Mouse (Mus musculus): ENCODE results near the gene Cryzl1. TPM values are rescaled to one million over a fixed set of nuclear protein-coding genes. Genes with fewer than 3 reads are reported as not detected.

Gene Cryzl1
- polyA plus RNA-seq, 1 experiment: 3.6 TPM

DNA sequence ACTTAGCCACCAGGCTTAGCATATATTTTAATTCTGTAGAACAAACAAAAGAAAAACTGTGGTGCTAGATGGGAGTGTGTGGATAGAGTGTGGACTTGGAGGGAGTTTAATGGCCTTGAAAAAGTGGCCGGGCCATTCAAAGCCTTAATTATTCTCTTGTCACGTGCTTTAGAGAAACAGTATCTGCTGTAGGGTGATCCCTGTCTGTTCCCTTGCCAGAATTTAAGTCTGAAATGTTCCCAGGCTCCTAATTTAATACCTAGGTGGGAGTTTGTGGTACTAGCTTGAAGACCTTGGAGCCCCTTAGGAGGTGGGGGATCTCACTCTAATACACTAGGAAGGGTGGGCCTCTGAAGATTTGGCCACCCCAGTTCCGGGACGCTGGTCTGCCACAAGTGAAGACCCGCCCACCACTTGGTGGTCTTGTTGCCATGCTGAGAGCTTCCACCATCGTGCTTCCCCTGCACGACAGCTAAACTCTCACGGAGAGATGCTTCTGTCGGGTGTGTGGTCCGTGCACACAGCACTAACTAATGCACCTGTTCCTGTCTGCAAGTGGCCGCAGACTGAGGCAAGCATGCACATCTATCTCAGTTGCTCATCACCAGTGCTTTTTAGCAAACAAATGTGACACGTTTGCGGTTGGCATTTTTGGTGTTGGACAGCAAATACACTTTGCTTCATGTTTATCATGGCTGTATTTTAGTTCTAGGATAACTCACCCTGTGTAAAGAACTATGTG lies 23.0 kb upstream of the Cryzl1 start:
- TF ChIP-seq GATA1 (IDR thresholded peaks at IDR 0.05; ENCODE audit: low read length): no peak

DNA sequence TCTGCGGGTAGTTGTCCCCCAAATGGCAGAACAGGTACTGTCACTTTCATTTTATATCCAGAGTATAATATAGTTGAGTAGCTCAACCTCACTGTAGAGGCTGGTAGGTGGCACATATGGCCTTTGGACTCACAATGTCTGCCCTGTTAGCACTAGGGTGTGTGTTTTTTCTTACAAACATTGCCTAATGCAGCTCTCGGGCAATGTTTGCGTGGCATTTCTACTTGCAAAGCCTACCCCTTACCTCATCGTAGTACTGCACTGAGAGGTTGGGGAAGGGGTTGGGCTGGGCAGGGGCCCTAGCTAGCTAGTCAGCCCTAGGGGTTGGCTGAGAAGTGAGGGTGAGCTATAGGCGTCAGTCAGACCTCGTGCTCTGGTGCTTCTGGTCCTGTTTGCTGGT lies 18.8 kb upstream of the Cryzl1 start:
- no peak for TF ChIP-seq GATA1 (IDR thresholded peaks at IDR 0.05; ENCODE audit: low read length)

DNA sequence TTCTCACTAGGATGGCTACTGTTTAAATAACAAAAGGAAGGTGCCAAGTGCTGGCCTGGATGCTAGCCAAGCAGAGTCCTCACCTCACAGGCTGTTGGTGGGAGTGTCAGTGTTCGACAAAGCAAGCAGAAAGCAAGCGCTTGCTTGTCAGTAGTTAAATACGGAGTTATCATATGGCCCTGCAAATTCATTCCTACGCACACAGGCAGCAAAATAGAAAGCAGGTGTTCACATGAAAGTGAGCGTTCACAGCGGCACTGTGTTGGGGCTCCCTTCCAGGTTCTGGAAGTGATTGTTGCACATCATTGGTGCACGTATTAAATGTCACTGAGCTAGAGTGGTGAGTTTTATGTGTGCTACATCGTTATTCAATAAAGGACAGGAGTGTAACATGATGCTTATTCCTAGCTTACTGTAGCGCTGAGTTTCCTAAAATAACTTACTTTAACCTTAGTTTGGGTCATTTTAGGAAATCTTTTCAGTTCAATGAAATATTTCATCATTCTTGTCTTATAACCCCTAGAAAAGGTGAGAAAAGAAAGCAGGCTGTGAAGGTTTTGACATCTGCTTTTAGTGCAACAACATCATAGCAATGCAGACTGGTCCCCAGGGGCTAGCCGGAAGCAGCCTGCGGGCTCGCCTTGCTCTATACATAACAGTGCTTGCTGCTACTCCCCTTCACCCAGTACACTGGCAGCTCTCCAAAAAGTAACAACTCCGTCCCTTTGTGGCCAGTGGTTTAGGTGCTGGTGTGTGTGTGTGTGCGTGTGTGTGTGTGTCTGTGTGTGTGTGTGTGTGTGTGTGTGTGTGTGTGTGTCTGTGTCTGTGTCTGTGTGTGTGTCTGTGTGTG lies 17.6 kb upstream of the Cryzl1 start:
- no peak for TF ChIP-seq GATA1 (IDR thresholded peaks at IDR 0.05; ENCODE audit: low read length)

DNA sequence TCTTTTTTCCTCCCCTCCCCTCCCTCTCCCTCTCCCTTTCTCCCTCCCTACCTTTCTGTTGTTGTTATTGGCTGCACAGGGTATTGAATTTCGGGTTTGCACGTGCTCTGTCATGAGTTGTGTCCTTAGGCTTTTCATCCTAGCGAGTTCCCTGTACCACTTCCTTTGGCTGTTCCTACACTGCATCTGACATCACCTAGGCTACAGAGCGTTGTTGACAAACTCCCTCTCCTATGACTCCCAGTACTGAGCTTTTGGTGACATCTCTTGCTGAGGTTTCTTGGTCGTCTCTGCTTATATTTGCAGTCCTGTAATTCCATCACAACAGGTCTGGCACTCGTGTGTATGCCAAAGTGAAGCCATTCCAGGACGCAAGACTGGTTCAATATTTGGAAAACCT lies 14.3 kb upstream of the Cryzl1 start:
- no peak for TF ChIP-seq GATA1 (IDR thresholded peaks at IDR 0.05; ENCODE audit: low read length)

DNA sequence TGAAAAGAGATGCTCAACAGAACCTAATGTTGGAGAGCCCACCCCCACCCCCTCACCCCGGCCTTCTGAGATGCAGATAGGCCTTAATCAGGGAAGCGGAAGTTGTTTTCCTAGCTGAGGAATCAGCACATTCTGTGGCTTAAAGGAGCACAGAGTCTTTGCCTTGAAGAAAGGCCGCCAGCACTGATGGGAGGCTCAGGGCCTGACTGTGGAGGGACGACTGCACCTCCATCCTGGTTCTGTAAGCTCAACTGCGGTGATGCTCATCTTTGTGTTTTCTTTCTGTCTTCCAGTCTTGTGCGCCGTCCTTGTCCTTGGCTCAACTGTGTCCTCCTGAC lies 12.1 kb upstream of the Cryzl1 start:
- no peak for TF ChIP-seq GATA1 (IDR thresholded peaks at IDR 0.05; ENCODE audit: low read length)

DNA sequence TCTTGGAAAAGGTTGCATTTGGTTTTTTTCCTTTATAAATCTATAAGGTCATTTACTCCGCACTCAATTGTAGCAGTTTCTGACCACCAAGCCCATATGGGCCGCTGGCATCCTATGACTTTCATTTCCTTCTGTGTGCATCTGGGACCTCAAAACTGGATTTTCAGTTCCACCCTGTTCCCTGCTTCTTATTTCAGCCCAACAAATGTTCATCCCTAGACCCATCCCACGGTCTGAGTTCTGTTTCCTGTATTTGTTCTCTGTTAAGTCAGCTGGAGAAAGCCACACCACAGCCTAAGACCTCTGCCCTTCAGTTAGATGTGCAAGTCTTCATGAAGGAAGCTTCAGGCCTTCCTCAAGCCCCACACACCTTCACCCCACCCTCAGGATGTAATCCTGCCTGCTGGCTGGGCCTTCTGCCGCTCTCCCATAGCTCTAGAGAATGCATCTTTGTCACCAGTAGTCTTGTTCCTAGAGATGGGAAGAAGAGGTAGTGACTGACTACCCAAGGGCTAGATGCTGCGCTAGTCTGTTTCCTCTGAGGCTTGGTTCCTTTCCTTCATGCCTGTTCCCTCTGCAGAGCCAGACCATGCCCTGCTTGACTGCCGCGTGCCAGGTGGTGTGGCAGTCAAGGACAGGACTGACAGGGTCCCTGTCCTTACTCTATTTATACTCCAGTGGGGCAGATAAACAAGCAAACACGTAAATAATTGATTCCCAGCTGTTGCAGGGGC lies 11.6 kb upstream of the Cryzl1 start:
- TF ChIP-seq GATA1 (IDR thresholded peaks at IDR 0.05; ENCODE audit: low read length): no peak

DNA sequence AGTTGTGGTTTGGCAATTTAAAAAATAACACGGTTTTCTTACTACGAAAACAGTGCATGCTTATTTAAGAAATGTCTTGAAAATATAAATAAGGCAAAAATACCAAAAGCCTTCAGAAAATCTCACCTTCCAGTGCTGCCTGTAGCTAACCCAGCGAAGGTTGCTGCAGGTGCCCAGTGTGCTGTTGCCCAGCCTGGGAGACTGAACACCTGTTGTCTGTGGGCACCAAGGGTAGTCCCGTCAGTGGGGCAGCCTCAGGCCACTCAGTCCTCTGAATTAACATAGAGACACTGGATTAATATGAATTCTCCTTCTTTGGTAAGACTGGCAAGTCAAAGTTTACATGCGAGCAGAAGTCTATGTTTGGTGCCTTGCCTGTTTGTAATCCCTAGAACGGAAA lies 9.7 kb upstream of the Cryzl1 start:
- no peak for TF ChIP-seq GATA1 (IDR thresholded peaks at IDR 0.05; ENCODE audit: low read length)

DNA sequence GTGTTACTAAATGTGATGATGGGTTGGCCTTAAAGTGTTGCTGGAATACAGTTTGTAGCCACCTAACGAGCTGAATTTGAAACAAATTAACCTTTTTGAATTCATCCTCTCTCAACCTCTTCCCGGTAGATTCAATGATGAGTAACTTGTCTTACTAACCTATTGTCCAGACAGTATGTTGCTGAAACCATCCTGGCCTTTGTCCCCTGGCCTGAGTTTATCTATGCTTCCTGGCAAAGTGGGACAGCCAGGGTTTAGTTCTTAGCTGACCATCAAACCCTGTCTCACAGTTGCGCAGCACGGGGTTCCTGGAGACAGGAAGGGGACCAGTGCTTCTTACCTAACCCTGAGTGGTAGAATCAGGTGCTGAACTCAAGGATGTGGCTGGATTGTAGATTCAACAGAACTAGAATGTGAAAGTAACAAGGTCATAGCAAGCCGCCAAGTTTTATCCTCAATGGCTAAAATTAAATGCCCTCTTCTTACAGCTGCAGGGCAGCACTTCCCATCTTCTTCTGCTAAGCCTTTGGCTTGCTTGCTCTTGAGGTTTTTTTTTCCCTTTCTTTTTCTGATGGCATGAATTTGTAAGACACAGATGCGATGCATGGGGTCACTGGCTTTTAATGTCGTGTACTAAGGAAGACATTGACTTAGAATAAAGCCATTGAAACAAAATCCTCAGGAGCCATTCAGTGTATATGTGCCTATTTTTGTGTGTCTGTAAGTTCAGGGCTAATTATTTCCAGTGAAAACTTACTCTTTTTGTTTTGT lies 7.5 kb upstream of the Cryzl1 start:
- TF ChIP-seq GATA1 (IDR thresholded peaks at IDR 0.05; ENCODE audit: low read length): no peak

DNA sequence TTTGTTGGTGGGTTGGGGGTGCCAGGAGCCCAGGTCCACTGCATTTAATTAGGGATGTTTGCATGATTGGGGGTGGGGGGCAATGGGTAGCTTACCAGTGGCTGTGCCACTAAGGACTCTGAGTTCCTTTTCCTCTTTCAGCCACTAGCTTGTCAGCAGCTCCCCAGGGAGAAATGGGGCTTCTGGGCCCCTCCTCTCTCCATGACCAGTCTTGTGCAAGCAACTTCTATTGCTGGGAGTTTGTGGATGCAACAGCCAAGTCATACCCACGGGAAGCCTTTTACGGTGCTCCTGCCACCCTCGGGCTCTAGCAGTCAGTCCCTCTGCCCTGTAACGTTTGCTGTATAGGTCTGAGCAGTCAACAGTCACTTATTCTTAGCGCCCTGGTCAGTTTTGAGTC lies 6.0 kb upstream of the Cryzl1 start:
- no peak for TF ChIP-seq GATA1 (IDR thresholded peaks at IDR 0.05; ENCODE audit: low read length)

DNA sequence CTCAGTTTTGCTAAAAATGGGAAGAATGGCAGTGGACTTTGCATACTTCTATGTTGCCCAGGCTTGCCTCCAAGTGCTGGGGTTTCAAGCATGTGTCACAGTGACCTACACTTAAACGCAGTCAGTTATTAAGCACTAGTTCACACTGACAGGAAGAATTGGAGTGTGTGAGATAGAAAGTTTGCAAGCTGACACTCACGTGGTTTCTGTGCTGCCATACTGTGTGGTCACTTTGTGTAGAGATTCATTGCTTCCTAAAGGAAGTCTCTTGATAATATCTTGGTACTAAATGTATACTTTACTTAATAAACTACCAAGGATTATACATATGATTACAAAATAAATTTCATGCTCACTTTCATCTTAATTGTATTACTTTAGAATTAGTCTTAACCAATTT lies 4.0 kb upstream of the Cryzl1 start:
- no peak for TF ChIP-seq GATA1 (IDR thresholded peaks at IDR 0.05; ENCODE audit: low read length)

DNA sequence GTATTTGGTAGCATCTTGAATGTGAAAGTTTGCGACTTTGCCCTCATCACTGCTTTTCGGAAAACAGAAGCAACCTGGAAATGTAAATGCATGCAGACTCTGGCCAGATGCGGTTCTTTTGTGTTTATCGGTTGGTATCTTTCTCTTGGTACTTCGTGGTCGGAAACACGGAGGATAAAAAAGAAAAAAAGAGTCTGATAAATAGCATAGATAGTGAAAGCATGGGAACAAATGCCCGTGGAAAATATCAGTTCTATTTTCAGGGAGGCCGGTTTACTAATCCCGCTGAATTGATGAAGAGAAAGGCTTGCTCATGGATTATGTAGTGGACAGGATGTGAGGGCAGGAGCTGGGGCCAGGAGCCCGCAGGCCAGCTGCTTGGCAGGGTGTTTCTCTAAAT lies 1.7 kb upstream of the Cryzl1 start:
- TF ChIP-seq GATA1 (IDR thresholded peaks at IDR 0.05; ENCODE audit: low read length): no peak

DNA sequence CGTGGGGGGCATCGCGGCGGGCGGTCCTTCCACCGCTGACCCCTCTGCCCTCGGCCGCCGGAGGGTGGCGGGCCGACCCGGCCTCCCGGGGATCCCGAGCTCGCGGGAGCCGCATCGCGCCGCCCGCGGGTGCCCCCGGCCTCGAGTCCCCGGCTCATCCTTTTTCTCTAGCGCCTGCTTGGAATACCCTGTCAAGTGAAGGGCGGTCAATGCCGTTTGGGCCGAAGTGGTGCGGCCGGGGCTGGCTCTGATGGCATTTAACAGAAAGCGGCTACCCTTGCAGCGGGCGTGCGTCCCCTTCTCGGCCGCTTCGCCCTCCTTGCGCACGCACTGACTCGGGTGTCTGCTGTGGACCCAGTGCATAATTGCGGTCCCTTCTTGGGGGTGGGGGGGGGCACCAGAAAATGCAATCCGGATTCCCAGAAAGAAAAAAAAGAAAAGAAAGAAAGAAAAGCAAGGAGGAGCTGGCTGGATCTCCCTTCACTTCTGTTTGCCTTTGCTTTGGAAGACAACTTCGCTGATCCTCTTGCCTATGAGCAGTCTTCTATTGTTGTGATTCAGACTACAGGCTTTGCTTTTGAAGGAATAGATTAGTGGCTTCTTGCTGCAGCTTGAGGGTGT lies 1.2 kb upstream of the Cryzl1 start:
- TF ChIP-seq GATA1 (IDR thresholded peaks at IDR 0.05; ENCODE audit: low read length): no peak

DNA sequence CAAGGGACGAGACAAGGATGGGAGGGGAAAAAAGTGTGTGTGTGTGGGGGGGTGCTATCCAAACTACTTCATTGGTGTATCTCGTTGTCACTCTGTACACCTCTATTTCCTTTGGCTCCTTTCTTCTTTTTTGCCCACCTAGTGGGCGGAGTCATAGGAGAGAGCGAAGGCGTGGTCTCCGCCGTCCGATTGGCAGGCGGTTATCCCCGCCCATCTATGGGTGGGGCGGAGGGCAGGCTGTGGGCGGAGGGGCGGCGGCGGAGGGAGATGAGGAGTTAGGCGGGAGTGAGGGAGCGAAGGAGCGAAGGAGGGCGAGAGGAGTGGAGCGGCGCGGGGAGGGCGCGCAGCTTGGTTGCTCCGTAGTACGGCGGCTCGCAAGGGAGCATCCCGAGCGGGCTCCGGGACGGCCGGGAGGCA lies 299 bp upstream of the Cryzl1 start, which contains the start of gene Itsn1:
TSS of gene Itsn1 (plus strand) at position 216 of the 417 bp plus-strand sequence.
- no peak for TF ChIP-seq GATA1 (IDR thresholded peaks at IDR 0.05; ENCODE audit: low read length)

DNA sequence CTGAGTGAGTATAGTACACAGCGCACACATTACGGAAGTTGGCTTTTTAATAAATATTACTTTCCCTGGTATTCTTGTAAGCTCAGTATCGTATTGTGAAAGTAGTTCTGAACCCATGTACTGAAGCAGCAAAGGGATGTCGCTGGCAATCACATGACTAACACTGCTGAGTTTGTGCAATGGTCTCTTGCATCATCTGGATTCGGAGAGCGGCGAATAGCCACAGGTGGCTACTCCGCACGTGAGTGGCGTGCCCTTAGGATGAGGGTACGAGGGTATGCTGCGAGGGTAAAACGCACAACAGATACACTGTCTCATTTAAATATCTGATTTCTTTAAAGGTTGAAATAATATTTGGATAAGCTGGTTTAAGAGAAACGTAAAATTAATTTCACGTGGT lies 1.3 kb downstream of the Cryzl1 start:
- TF ChIP-seq GATA1 (IDR thresholded peaks at IDR 0.05; ENCODE audit: low read length): no peak

DNA sequence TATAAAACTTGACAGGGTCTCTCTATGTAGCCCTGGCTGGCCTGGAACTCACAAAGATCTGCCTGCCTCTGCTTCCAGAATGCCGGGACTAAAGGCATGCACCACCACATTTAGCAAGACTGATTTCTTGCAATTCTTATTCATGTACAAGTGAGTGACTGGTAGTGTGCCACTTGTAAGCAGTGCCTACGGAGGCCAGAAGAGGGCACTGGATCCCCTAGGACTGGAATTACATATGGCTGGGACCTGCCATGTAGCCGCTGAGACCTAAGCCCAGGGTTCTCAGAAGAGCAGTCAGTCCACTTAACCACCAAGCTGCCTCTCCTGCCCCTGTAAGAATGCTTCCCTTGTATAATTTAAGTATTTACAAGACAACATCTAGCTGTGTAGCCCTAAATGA lies 4.5 kb downstream of the Cryzl1 start:
- TF ChIP-seq GATA1 (IDR thresholded peaks at IDR 0.05; ENCODE audit: low read length): no peak
